Mouse (Mus musculus) intestine, embryonic 15.5 days (tissue): ENCODE results near the gene Nav2. TPM values are rescaled to one million over a fixed set of nuclear protein-coding genes. Genes with fewer than 3 reads are reported as not detected.
A peak's percentile ranks its signal among the peaks of the same experiment; 100 is the strongest.

ENCODE experiments used
- ATAC-seq: fragments of 200-750 bp; cut with Nextera tagmentation; 2 replicates; pipeline ENCODE4 v1.8.0; 2017; ENCODE audit warnings: moderate TSS enrichment, moderate library complexity
- H3K27ac ChIP-seq: fragments of 300-500 bp; sonication (generic); 2 replicates; pipeline ENCODE4 v1.5.1; 2015; ENCODE audit warnings: mild to moderate bottlenecking, inconsistent platforms
- H3K27me3 ChIP-seq: fragments of 300-500 bp; sonication (generic); replicated peaks from 2 replicates; pipeline ENCODE4 v1.6.1; 2015; ENCODE audit warnings: inconsistent platforms
- H3K36me3 ChIP-seq: fragments of 300-500 bp; sonication (generic); 2 replicates; pipeline ENCODE4 v1.6.1; 2015; ENCODE audit warnings: inconsistent platforms
- H3K4me1 ChIP-seq: fragments of 300-500 bp; sonication (generic); replicated peaks from 2 replicates; pipeline ENCODE4 v1.6.1; 2015; ENCODE audit warnings: inconsistent platforms
- H3K4me2 ChIP-seq: fragments of 300-500 bp; sonication (generic); replicated peaks from 2 replicates; pipeline ENCODE4 v1.6.1; 2015; ENCODE audit warnings: mild to moderate bottlenecking, inconsistent platforms
- H3K4me3 ChIP-seq: fragments of 300-500 bp; sonication (generic); replicated peaks from 2 replicates; pipeline ENCODE4 v1.5.1; 2015; ENCODE audit warnings: inconsistent platforms
- H3K9ac ChIP-seq: fragments of 300-500 bp; sonication (generic); 2 replicates; pipeline ENCODE4 v1.6.1; 2015; ENCODE audit warnings: inconsistent platforms
- H3K9me3 ChIP-seq: fragments of 300-500 bp; sonication (generic); 2 replicates; pipeline ENCODE4 v1.6.1; 2016; ENCODE audit warnings: inconsistent platforms
- WGBS: fragments of 180-500 bp; shearing (Covaris S2); methylation state at CpG from one replicate; pipeline ENCODE4 v1.1.7; 2015; 5-methylcytosine and 5-hydroxymethylcytosine counted together
- polyA plus RNA-seq: library from polyadenylated mRNA; unstranded; fragments of >200 nt; fragmentation: Nextera tagmentation; extraction: Ambion mirVana; gene quantifications from 2 replicates; pipeline ENCODE4 v1.2.1, GENCODE M21; 2015

Gene Nav2
- polyA plus RNA-seq, 1 experiment from 2014 or later, result 17.7 TPM

DNA sequence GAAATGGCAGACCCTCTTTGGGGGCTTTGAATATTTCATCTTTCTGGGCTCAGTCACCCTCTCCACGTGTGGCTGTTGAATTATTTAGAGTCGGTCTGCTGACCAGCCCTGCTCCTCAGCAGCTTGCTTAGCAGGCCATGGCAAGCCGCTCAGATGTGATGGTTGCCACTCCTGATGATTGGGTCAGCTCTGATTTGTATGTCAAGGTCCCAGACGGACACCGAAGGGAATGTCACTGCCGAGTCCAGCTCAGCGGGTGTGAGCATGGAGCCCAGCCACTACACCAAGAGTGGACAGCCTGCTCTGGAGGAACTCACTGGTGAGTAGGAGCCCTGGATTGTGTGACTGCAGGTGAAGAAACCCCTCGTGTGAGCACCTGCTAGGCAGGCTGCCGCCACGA, 549.4 kb downstream of the Nav2 start:
- ATAC-seq, result no peak
- H3K9me3 ChIP-seq, result no peaks in the 10 kb centered on the region
- H3K9ac ChIP-seq, result no peak overlapping the region
- H3K4me1 ChIP-seq, result no peaks in the 10 kb centered on the region
- 80% methylated on average over 10 of the region's 10 CpGs for whole genome bisulfite sequencing
- no peak overlapping the region for H3K4me3 ChIP-seq
- peaks cover 12% of the 10 kb centered on the region for H3K36me3 ChIP-seq
- no peaks in the 10 kb centered on the region for H3K27me3 ChIP-seq
- no peak overlapping the region for H3K4me2 ChIP-seq
- H3K27ac ChIP-seq, result no peak overlapping the region

- no peak for ATAC-seq
- 23% methylated on average over 10 of the region's 10 CpGs for WGBS
- H3K27ac ChIP-seq, result 0 out of 2 replicates have a peak overlapping the region, but pooled peaks have one; percentile 18
Measured at GRCm38 (mm10) chr7:49462328-49462811, 553.9 kb downstream of the Nav2 start.

GRCm38 (mm10) chr7:49467861-49468260, 559.3 kb downstream of the Nav2 start:
- H3K4me3 ChIP-seq, result no peak overlapping the region
- no peaks in the 10 kb centered on the region for H3K4me1 ChIP-seq
- no peaks in the 10 kb centered on the region for H3K27me3 ChIP-seq
- H3K27ac ChIP-seq, result no peak overlapping the region; the same call in 1 of the 2 replicates
- WGBS, result 38% methylated on average over 10 of the region's 10 CpGs
- H3K36me3 ChIP-seq, result peaks cover 18% of the 10 kb centered on the region
- H3K9ac ChIP-seq, result no peak overlapping the region
- ATAC-seq, result peak; percentile 84
- no peak overlapping the region for H3K4me2 ChIP-seq
- no peaks in the 10 kb centered on the region for H3K9me3 ChIP-seq

More at GRCm38 (mm10) chr7:49462328-49462811, 553.9 kb downstream of the Nav2 start:
- Histone ChIP-seq H3K9ac (no peak overlapping the region), H3K4me3 (no peak overlapping the region), H3K27me3 (no peaks in the 10 kb centered on the region), H3K4me1 (no peaks in the 10 kb centered on the region), H3K9me3 (no peaks in the 10 kb centered on the region), H3K36me3 (peaks cover 19% of the 10 kb centered on the region), H3K4me2 (peak overlapping the region; percentile 27; the same call in 1 of the 2 replicates)

DNA sequence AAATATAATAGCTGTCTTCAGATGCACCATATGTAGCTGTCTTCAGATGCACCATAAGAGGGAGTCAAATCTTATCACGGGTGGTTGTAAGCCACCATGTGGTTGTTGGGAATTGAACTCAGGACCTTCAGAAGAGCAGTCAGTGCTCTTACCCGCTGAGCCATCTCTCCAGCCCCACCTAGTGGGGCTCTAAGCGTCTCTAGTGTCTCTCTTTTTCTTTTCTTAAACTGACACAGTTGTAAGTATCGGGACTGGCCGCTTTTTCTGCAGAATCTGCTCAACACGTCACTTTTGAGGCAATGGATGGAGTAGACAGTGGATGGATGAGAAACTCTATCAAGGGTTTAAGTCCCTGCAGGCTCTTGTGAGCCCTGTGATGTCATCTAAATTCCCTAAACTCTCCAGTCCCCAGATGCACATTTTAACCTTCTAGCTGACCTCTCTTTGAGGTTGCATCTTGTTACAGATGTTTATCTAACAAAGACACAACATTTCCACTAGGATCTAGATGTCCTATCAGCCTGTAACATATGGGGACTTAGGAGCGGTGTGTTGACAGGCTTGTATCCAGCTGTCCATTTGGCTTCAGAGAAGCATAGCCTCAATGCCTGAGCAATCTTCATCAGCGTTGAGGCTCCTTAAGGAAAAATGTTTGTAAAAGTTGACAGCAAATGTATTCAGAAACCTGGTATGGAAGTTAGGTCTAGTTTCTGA, 560.1 kb downstream of the Nav2 start:
- ATAC-seq, result 0 out of 2 replicates have a peak, but pooled peaks have one; percentile 24
- Histone ChIP-seq H3K27me3 (no peaks in the 10 kb centered on the region), H3K4me1 (no peaks in the 10 kb centered on the region), H3K36me3 (peaks cover 21% of the 10 kb centered on the region), H3K9me3 (no peaks in the 10 kb centered on the region), H3K4me3 (no peak overlapping the region), H3K4me2 (no peak overlapping the region), H3K9ac (no peak overlapping the region), H3K27ac (no peak overlapping the region)
- 72% methylated on average over 8 of the region's 8 CpGs for WGBS

GRCm38 (mm10) chr7:49471278-49471677, 562.8 kb downstream of the Nav2 start:
- H3K9me3 ChIP-seq, result no peaks in the 10 kb centered on the region
- no peaks in the 10 kb centered on the region for H3K4me1 ChIP-seq
- no peak for ATAC-seq
- H3K27ac ChIP-seq, result no peak overlapping the region
- no peak overlapping the region for H3K4me2 ChIP-seq
- H3K4me3 ChIP-seq, result no peak overlapping the region
- H3K27me3 ChIP-seq, result no peaks in the 10 kb centered on the region
- 57% methylated on average over 3 of the region's 3 CpGs for WGBS
- H3K9ac ChIP-seq, result no peak overlapping the region
- peaks cover 7% of the 10 kb centered on the region; the same call in 1 of the 2 replicates for H3K36me3 ChIP-seq

GRCm38 (mm10) chr7:49475282-49475681, 566.8 kb downstream of the Nav2 start:
- Histone ChIP-seq H3K4me2 (no peak overlapping the region), H3K36me3 (peaks cover 7% of the 10 kb centered on the region; the same call in 1 of the 2 replicates), H3K4me3 (no peak overlapping the region), H3K9me3 (no peaks in the 10 kb centered on the region), H3K27me3 (no peaks in the 10 kb centered on the region), H3K9ac (no peak overlapping the region), H3K27ac (no peak overlapping the region), H3K4me1 (peaks cover 24% of the 10 kb centered on the region)
- WGBS, result 48% methylated on average over 6 of the region's 6 CpGs
- ATAC-seq, result no peak

GRCm38 (mm10) chr7:49476163-49476562, 567.6 kb downstream of the Nav2 start:
- no peak overlapping the region for H3K4me3 ChIP-seq
- H3K4me1 ChIP-seq, result peaks cover 24% of the 10 kb centered on the region
- no peaks in the 10 kb centered on the region for H3K9me3 ChIP-seq
- ATAC-seq, result no peak
- no peak overlapping the region for H3K27ac ChIP-seq
- H3K36me3 ChIP-seq, result peaks cover 3% of the 10 kb centered on the region; the same call in 1 of the 2 replicates
- no peak overlapping the region for H3K9ac ChIP-seq
- WGBS, result 89% methylated on average over 8 of the region's 8 CpGs
- no peaks in the 10 kb centered on the region for H3K27me3 ChIP-seq
- H3K4me2 ChIP-seq, result no peak overlapping the region

DNA sequence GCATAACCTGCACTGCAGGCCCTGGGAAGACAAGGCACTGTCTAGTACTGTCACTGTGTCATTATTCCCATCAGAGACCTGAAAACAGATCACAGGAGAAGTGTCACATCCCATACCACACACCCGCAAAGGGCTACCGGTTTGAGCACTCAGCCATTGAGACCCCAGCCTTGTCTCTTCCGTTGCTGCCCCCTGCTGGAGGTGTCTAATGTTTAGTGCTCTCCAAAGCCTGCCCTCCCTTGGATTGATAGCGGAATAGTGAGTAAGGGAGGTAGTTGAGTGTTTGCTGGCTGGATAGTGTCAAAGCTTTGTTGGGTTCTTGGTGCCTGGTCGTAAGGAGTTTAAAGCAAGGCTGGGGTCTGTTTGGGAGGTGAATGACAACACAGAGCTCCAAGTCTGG, 568.1 kb downstream of the Nav2 start:
- 0 out of 2 replicates have a peak, but pooled peaks have one; percentile 42 for ATAC-seq
- Histone ChIP-seq H3K4me2 (no peak overlapping the region), H3K27ac (peak overlapping the region; percentile 52; the same call in 1 of the 2 replicates), H3K4me3 (no peak overlapping the region), H3K27me3 (no peaks in the 10 kb centered on the region), H3K4me1 (peaks cover 24% of the 10 kb centered on the region), H3K9me3 (no peaks in the 10 kb centered on the region), H3K36me3 (peaks cover 3% of the 10 kb centered on the region; the same call in 1 of the 2 replicates), H3K9ac (no peak overlapping the region)
- 44% methylated on average over 5 of the region's 5 CpGs for WGBS

GRCm38 (mm10) chr7:49477076-49477975, 568.8 kb downstream of the Nav2 start:
- peak; percentile 29; the same call in 1 of the 2 replicates for ATAC-seq
- H3K27me3 ChIP-seq, result no peaks in the 10 kb centered on the region
- peaks cover 24% of the 10 kb centered on the region for H3K4me1 ChIP-seq
- no peak overlapping the region for H3K4me3 ChIP-seq
- H3K9me3 ChIP-seq, result no peaks in the 10 kb centered on the region
- peak overlapping the region; percentile 52 for H3K27ac ChIP-seq
- no peak overlapping the region for H3K4me2 ChIP-seq
- no peak overlapping the region for H3K9ac ChIP-seq
- peaks cover 3% of the 10 kb centered on the region; the same call in 1 of the 2 replicates for H3K36me3 ChIP-seq
- WGBS, result 27% methylated on average over 9 of the region's 9 CpGs

- no peak for ATAC-seq
- 19% methylated on average over 7 of the region's 7 CpGs for WGBS
- no peaks in the 10 kb centered on the region for H3K9me3 ChIP-seq
- H3K4me2 ChIP-seq, result no peak overlapping the region
- no peak overlapping the region for H3K9ac ChIP-seq
- no peaks in the 10 kb centered on the region for H3K27me3 ChIP-seq
- peaks cover 3% of the 10 kb centered on the region; the same call in 1 of the 2 replicates for H3K36me3 ChIP-seq
- H3K27ac ChIP-seq, result no peak overlapping the region
- no peak overlapping the region for H3K4me3 ChIP-seq
- peaks cover 24% of the 10 kb centered on the region for H3K4me1 ChIP-seq
Measured at GRCm38 (mm10) chr7:49477976-49478349, 569.4 kb downstream of the Nav2 start.

DNA sequence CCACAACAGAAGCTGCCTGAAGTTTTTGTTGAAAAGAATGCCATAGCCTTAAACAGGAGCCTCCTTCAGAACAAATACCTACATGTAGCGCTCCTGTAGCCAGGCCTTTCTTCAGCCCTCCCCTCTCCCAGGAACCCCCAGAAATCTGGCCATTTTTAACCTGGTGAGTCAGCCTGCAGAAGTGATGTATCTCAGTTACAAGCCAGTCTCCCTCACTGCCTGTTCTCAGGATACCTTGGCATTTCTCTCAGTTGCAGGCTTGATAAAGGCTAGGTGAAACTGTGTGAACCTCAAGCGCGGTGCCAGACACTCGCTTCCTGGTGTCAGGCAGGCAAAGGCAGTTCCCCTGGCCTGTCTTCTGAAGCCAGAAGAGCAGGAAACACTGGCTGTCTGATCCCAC, 570.4 kb downstream of the Nav2 start:
- H3K36me3 ChIP-seq, result no peaks in the 10 kb centered on the region
- no peaks in the 10 kb centered on the region for H3K9me3 ChIP-seq
- no peak for ATAC-seq
- no peaks in the 10 kb centered on the region for H3K27me3 ChIP-seq
- H3K4me3 ChIP-seq, result no peak overlapping the region
- H3K4me1 ChIP-seq, result peaks cover 24% of the 10 kb centered on the region
- no peak overlapping the region for H3K4me2 ChIP-seq
- 79% methylated on average over 4 of the region's 4 CpGs for WGBS
- H3K9ac ChIP-seq, result no peak overlapping the region
- H3K27ac ChIP-seq, result no peak overlapping the region

- H3K4me1 ChIP-seq, result peaks cover 24% of the 10 kb centered on the region
Measured at GRCm38 (mm10) chr7:49480962-49481361, 572.4 kb downstream of the Nav2 start.

More at GRCm38 (mm10) chr7:49480962-49481361, 572.4 kb downstream of the Nav2 start:
- Histone ChIP-seq H3K9me3 (no peaks in the 10 kb centered on the region), H3K4me3 (no peak overlapping the region), H3K9ac (no peak overlapping the region), H3K27ac (no peak overlapping the region), H3K36me3 (no peaks in the 10 kb centered on the region), H3K27me3 (no peaks in the 10 kb centered on the region), H3K4me2 (no peak overlapping the region)
- 75% methylated on average over 8 of the region's 8 CpGs for WGBS
- ATAC-seq, result no peak
